Mouse (Mus musculus) small intestine, adult 2 months (tissue): ENCODE results near the gene Ooep.

Experiments used
- CTCF ChIP-seq: fragments of 200-500 bp; IDR thresholded peaks from 2 replicates; pipeline ENCODE4 v1.5.1; 2012; ENCODE audit warnings: low read depth, mild to moderate bottlenecking, control low read depth, inconsistent platforms, low read length, moderate library complexity, mixed read lengths; ENCODE audit not compliant: insufficient replicate concordance, insufficient read length; ENCODE audit errors: extremely low read depth
- POLR2A ChIP-seq: fragments of 200-500 bp; IDR thresholded peaks from 2 replicates; pipeline ENCODE4 v1.6.1; 2012; ENCODE audit warnings: low read depth, mild to moderate bottlenecking, control low read depth, inconsistent platforms, low read length, moderate library complexity

GRCm38 (mm10) chr9:78401596-78401995, 23.1 kb upstream of the Ooep start:
- TF ChIP-seq CTCF: no peak
- no peak for TF ChIP-seq POLR2A
